12 mouse cellular contexts compared by ENCODE assay signal in the genomic region with DNA sequence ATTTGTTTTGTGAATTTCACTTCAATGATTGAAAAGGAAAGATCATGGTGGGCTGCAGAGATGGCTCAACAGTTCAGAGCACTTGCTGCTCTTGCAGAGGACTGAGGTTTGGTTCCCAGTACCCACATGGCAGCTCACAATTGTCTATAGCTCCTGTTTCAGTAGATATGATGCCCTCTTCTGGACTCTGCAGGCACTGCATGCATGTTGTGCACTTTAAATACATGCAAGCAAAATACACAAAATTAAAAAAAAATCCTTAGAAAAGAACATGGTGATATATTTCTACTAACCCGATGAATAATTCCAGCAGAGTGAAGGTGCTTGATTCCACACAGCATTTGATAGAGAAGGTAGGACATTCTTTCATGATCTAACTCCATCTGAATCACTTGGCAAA. TPM values are rescaled to one million over a fixed set of nuclear protein-coding genes. Genes with fewer than 3 reads are reported as not detected.
A peak's percentile ranks its signal among the peaks of the same experiment; 100 is the strongest.
DNase-seq lines count a peak whose midpoint lies in the region; ATAC-seq lines count a peak whose summit lies in the region.
"Had no signal": no experiment of that assay in that cellular context is flagged by ENCODE, and none has a peak within 500 bp of the region (broad histone marks: within the 10 kb centered on the region; RNA-seq: fewer than 3 reads in every experiment).

No protein-coding gene starts in this region.

- no peaks in the 10 kb centered on the region for H3K27me3 ChIP-seq in kidney, embryonic 16.5 days (ENCODE audit: insufficient read depth, low read length)
- H3K27me3 ChIP-seq in forebrain, embryonic 11.5 days (ENCODE audit: control insufficient read depth, insufficient read depth, low read length) = no peaks in the 10 kb centered on the region

- DNase-seq in kidney, postnatal 10 days = peak; percentile 20
- peak; percentile 24 for DNase-seq in 3T3-L1 (ENCODE audit: low read depth, low spot score)
- peak; percentile 7 for DNase-seq in CD4-positive helper T cell, adult 2 months (ENCODE audit: low read depth, low spot score)
- peak; percentile 11 for DNase-seq in c-Kit-positive CD71-positive TER-119-negative erythroid progenitor cells, embryonic 14.5 days (ENCODE audit: low read depth)
- DNase-seq in forebrain, embryonic 11.5 days (ENCODE audit: low spot score) = no peak
- no peak for DNase-seq in adrenal gland, adult 18-20 months (ENCODE audit: low spot score in 2 of 2)
- DNase-seq in heart, postnatal 4 days = no peak
- DNase-seq: gastrocnemius, postnatal 36 days; heart, postnatal 10 days had no signal

- no peak overlapping the region for H3K4me3 ChIP-seq in kidney, embryonic 16.5 days (ENCODE audit: low read length)
- no peak overlapping the region for H3K4me3 ChIP-seq in forebrain, embryonic 11.5 days (ENCODE audit: low read depth, low read length)
- H3K4me3 ChIP-seq: forebrain, embryonic 10.5 days; myocyte had no signal

- H3K27ac ChIP-seq in kidney, embryonic 16.5 days (ENCODE audit: low read length) = no peak overlapping the region
- no peak overlapping the region for H3K27ac ChIP-seq in forebrain, embryonic 11.5 days (ENCODE audit: low read depth, low read length)
- H3K27ac ChIP-seq: forebrain, embryonic 10.5 days had no signal

- no peak overlapping the region for H3K9ac ChIP-seq in kidney, embryonic 16.5 days (replicated peaks; ENCODE audit: low read length)
- no peak overlapping the region for H3K9ac ChIP-seq in forebrain, embryonic 11.5 days (ENCODE audit: low read length)

- peaks cover 13% of the 10 kb centered on the region for H3K36me3 ChIP-seq in kidney, embryonic 16.5 days (ENCODE audit: insufficient read depth, low read length)
- H3K36me3 ChIP-seq in forebrain, embryonic 11.5 days (ENCODE audit: control insufficient read depth, insufficient read depth, low read length) = no peaks in the 10 kb centered on the region; the same call in 1 of the 2 replicates

- no peak overlapping the region for H3K4me2 ChIP-seq in kidney, embryonic 16.5 days (replicated peaks; ENCODE audit: low read depth, low read length)
- no peak overlapping the region for H3K4me2 ChIP-seq in forebrain, embryonic 11.5 days (ENCODE audit: low read depth, low read length, severe bottlenecking)

- H3K9me3 ChIP-seq in kidney, embryonic 16.5 days (ENCODE audit: low read length) = no peaks in the 10 kb centered on the region
- H3K9me3 ChIP-seq in forebrain, embryonic 11.5 days (ENCODE audit: control insufficient read depth, low read length) = no peaks in the 10 kb centered on the region
- H3K9me3 ChIP-seq: forebrain, embryonic 10.5 days had no signal

- WGBS in kidney, embryonic 16.5 days = 98% methylated on average over 1 of the region's 1 CpGs
- WGBS in forebrain, embryonic 11.5 days = 98% methylated on average over 1 of the region's 1 CpGs

- no peak for ATAC-seq in kidney, embryonic 16.5 days (ENCODE audit: low FRiP score, low TSS enrichment)
- ATAC-seq in forebrain, embryonic 11.5 days (replicated peaks; ENCODE audit: low FRiP score) = no peak

- H3K4me1 ChIP-seq in kidney, embryonic 16.5 days (ENCODE audit: insufficient read depth, low read length) = no peaks in the 10 kb centered on the region
- H3K4me1 ChIP-seq in forebrain, embryonic 11.5 days (replicated peaks; ENCODE audit: control insufficient read depth, insufficient read depth, low read length) = no peaks in the 10 kb centered on the region
- H3K4me1 ChIP-seq: forebrain, embryonic 10.5 days had no signal

RNA-seq across cellular contexts. Expression of a gene that starts 44.6 kb away (rescaled TPM):
- 15.2 and 18.3 TPM in 2 replicates for polyA plus RNA-seq in kidney, embryonic 16.5 days (2015; fragmentation: Nextera tagmentation; extraction: Ambion mirVana)
- polyA plus RNA-seq in forebrain, embryonic 11.5 days (2014; fragmentation: Nextera tagmentation; extraction: Ambion mirVana) = 24.9 and 28.2 TPM in 2 replicates
- total RNA-seq in adrenal gland, adult 18-20 months (2021) = 10 to 100 TPM; 17.3 to 21.8 TPM
- 10 to 100 TPM; 52.3 to 54.7 TPM for total RNA-seq in heart, postnatal 4 days (2021)

Comparison
In these comparisons a context has a peak if more than half of its experiments do, and no peak if none do; other contexts are left out.
1. DNase-seq: peak in kidney, postnatal 10 days (single experiment), 3T3-L1 (single experiment), CD4-positive helper T cell, adult 2 months (single experiment) and c-Kit-positive CD71-positive TER-119-negative erythroid progenitor cells, embryonic 14.5 days (single experiment); none in forebrain, embryonic 11.5 days (single experiment), adrenal gland, adult 18-20 months (0 of 2) and heart, postnatal 4 days (single experiment).